Mouse (Mus musculus) kidney, adult 11 months (tissue): Measurements from ENCODE around the gene BC005537.

Experiments used
- DNase-seq: peaks from one replicate; pipeline ENCODE4 v3.0.0; 2022

Gene BC005537

GRCm38 (mm10) chr13:24849318-24849717 lies 47.9 kb downstream of the BC005537 start:
- DNase-seq: peak; percentile 40

- DNase-seq: no peak
These were observed 50.5 kb downstream of the BC005537 start for GRCm38 (mm10) chr13:24851989-24852388.

GRCm38 (mm10) chr13:24852570-24852969 lies 51.1 kb downstream of the BC005537 start:
- DNase-seq: no peak

- DNase-seq: no peak
These were observed 57.7 kb downstream of the BC005537 start for GRCm38 (mm10) chr13:24859115-24859514.

DNA sequence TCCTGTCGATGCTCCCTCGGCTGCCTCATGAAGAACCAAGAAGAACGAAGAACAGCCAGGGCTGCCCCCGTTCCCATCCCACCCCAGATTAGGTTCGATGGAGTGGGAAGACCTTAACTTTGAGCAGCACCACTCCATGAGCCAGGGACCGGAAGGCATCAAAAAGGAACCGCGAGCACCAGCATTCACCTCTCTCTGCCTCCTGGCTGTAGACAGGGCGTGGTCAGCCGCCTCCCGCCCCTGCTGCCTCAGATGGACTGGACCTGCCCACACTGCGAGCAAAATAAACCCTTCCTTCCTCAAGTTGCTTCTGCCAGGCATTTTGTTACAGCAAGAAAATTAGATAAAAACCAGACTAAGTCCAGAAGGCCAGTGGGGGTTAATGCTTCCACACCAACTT lies 59.6 kb downstream of the BC005537 start:
- no peak for DNase-seq

DNA sequence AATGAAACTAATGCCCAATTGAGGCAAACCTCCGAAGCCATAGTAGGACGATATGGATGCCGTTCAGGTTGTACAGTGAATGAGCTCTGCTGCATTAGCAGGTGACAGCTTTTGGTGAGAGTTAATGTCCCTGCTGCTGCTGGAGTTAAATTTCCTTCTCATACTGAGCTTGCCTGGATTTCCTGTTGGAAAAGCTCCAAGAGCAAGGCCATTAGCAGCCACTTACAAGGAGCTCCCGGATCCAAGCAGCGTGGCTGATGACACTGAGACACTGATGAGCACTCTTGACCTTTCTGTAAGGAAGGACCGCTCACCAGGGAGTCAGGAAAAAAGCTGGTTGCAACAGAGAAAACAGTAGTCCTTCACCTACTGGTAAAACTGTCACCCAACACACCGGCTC lies 60.6 kb downstream of the BC005537 start:
- no peak for DNase-seq

- peak; percentile 38 for DNase-seq
These were observed 61.1 kb downstream of the BC005537 start for GRCm38 (mm10) chr13:24862520-24862919.
